Mouse (Mus musculus): ENCODE measurements around the gene Inppl1.

Gene Inppl1

DNA sequence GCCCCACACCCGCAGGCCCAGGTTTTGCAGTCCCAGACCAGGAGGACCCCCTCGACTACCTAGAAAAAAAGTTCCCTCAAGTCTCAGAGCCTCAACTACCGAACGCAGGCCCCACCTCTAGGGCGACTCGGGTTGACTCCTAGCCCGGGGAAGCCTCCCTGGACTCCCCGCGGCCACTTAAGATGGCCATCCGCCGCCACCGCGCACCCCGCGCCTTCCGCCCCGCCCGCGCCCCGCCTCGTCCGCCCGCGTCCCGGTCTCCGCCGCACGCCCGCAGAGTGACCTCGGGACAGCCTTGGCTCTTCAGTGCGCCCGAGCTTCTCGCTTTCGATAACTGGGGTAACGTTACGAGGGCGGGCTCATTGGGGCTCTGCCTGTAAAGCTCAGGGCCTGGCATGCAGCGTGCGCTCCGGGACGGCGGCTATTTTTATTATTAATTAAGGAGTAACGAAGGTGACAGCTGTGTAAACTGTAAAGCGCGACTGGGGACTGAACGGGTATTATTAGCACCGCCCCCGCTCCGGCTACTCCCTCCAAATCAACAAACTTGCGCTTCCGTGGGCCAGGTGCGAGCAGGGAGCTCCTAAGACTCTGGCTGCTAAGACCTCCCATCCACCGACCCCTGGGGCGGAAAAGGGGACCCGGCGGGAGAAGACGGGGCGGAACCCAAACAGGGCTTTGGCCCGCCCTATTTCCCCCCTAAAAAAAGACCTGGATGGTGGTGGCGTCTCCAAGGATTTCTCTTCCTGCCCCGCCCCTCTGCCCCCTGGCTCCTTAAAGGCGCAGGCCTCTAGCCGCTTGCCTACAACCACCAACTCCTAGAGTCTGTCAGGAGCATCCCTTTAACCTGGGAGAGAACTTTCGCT, at the start of gene Inppl1:
Gene Inppl1, minus strand, starts transcription at position 624 of the 866 bp plus-strand sequence.
- peak; percentile 33 to 42 for DNase-seq (ENCODE audit: low spot score in 2 of 2)

DNA sequence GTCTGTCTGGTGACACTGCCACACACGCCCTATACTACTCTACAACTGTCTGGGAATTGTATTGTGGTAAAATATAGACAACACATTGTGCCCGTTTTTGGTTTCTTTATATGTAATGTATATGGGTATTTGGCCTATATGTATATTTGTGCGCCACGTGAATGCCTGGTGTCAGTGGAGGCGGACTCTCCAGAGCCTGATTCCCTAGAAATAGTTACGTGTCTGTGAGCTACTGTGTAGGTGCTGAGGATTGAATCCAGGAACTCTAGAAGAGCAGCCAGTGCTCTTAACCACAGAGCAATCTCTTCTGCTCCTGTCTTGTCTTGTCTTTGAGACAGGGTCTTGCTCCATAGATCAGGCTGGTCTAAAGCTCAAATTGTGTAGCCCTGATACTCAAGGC, 48.2 kb upstream of the Inppl1 start:
- no peak for DNase-seq (ENCODE audit: low spot score in 2 of 2)

DNA sequence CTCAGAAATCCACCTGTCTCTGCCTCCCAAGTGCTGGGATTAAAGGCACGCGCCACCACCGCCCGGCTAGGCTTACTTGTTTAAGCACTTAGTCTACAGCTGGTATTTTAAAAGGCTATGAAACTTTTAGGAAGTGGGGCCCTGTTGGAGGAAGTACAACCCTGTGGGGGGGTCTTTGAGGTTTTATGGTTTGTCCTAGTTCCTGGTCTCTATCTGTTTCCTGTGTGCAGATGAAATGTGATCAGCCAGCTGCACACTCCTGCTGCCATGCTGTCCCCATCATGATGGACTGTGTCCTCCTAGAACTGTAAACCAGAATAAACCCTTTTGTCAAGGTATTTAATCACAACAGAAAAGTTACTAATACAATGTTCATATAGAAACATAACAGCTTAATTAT, 46.1 kb upstream of the Inppl1 start:
- DNase-seq (ENCODE audit: low spot score in 2 of 2), result no peak

DNA sequence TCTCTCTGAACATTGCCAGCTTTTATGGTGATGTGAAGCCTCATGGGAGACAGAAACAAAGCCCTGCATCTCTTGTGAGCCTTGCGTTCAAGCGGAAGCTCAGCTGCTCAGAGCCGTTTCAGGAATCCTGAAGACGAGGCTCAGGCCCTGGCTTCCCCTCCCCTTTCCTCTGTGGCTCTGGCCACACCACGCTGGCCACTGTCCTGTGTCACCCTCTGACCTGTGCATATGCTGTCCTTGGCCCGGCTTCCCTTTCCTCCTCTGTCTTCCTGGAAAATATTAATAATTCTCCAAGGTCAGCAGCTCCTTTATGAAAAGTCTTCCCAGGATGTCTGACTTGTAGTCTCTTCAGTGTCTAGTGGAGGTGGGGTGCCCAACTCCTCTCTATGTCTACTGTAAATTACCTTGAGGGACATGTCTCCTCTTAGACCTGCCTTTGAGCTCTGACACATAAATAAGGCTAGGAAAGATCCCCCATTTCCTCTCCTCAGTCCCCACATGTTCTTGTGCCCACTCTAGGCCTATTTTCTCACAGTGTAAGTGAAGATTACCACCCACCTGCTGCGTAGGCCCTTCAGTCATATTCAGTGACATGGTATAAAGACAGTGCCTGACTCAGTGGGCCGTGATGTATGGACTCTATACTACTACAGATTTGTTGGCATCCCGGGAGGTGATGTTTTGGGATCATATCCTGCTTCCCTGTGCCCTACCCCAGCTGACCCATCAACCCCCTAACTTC, 44.6 kb upstream of the Inppl1 start:
- no peak for DNase-seq (ENCODE audit: low spot score in 2 of 2)

DNA sequence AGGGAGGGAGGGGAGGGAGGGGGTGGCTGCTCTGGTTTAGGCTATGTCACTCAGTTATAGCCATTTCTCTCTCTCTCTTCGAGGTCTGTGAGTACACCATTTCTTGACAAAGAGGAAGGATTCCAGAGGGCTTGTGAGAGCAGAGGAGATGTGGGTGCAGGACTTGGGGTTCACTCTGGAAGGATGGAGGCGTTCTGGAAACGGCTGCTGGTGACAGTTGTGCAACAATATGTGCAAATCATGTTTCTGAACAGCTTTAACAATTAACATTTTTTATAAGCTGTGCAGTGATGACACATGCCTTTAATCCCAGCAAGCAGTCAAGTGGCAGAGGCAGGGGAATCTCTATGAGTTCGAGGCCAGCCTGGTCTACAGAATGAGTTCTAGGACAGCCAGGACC, 42.8 kb upstream of the Inppl1 start:
- DNase-seq (ENCODE audit: low spot score in 2 of 2), result no peak

DNA sequence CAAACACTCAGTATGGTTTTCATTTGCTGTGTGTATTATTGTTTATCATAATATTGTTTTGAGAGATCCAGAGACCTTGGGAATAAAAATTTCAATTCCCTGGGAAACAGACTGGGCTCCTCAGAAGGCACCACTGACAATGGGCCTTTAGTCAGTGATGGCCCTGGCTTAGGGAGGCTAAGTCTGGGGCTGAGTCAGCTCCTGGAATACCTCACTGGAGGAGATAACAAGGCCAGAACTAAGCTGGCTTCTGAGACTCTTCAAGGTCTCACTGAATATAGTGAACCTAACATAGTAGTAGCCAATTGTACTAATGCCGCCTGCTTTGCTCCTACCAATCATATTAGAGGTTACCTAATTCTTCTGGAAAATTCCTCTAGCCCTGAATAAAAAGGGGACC, 37.9 kb upstream of the Inppl1 start:
- no peak for DNase-seq (ENCODE audit: low spot score in 2 of 2)

DNA sequence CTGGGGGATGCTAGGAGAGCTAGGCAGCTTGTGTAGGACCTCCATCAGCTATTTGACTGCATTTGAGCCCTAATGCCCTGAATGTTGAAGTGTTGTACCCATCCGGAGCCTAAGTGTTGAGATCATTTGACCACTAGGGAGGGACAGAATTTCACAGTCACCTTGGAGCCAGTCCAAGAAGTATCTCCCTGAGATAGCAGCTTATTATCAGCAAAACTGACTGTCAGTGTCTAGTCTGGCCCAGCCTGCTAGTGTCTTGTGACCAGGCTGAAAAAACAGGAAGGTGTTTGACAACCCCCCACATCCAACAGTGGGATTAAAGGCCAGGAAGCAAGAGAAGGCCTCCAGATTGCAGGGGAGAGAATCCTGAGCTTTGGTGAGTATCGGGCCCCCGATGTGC, 33.3 kb upstream of the Inppl1 start:
- DNase-seq (ENCODE audit: low spot score in 2 of 2), result no peak

DNA sequence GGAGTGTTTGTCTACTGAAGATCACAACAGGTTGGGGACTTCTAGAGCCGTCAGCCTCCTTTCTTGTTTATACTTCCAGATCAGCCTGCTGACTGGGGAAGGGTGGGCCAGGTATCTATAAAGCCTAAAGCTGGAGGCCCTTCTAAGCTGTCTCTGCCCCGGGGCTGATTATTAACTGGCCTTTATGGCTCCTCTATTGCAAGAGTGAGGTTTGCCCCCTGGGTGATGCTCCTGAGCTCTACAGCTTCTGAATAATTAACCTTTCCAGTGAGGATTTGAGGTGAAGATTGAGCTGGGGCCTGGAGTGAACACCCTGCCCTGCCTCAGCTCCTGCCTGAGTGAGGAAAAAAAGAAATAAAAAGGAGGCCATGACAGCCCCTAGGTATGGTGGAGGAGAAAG, 32.6 kb upstream of the Inppl1 start, which contains the start of gene Folr1:
Gene Folr1, minus strand, starts transcription at position 160 of the 400 bp plus-strand sequence.
- no peak for DNase-seq (ENCODE audit: low spot score in 2 of 2)

DNA sequence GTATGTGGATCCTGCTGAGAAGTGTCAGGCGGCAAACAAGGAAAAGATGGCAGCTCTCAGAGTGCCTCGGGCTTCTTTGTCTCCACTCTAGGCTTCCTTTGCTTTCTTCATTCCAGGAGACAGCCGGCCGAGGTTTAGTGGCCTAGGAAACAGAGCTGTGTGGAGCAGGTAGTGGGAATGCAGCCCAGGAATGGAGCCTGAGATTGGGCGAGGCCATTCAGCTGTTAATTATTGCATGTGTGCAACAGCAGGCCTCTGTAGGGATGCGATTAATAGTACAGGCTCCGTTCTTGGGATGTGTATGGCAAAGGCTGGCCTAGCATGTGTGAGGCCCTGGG, 31.1 kb upstream of the Inppl1 start:
- DNase-seq (ENCODE audit: low spot score in 2 of 2), result no peak

DNA sequence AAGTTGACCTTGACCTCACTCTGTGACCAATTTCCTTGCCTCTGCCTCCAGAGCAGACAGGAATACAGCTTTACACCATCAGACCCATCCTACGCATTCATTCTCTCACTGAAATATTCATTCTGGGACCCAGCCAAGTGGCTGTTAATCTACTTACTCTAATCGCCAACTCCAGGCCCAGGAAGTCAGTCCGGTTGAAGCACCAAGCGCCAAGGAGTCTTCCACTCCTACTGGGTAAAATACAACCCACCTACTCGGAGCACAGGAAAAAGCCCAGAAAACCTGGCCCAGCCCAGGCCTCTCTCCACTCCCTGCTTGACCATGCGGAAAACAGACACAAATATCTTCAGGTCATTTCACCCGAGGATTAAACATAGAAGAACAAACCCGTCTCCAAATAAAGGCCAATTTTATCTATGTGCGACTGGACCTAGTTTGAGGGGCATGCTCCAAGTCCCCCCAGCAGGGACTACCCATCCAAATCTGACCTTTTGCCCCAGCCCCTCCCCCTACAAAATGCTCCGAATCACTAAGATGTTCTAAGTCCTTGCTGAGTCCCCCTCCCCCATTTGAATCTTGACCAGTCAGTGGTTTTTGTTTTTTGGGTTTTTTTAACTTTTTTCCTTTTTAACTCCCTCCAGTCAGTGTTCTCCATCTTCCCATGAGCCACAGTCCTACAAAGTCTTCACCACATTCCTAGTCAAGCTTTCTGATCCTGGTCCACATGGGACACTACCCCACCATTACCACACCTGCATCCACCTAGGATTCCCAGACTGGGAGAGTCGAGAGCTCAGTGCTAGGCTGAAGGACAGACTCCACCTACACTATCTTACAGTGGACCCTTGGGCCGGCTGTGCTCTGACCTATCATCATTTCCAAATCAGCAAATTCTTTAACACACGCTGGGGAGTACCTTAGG, 30.5 kb upstream of the Inppl1 start:
- no peak for DNase-seq (ENCODE audit: low spot score in 2 of 2)

DNA sequence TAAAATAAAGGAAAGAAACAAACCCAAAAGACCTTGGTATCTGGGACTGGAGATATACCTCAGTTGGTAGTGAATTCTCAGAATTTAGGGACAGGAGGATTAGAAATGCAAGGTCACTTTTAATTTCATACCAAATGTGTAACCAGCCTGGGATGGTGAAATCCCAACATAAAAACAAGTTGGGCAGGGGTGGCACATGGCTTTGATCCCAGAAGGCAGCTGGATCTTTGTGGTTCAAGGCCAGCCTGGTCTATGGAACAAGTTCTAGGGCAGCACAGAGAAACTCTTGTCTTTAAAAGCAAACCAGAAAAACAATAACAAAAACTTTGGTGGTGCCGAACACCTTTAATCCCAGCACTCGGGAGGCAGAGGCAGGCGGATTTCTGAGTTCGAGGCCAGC, 29.5 kb upstream of the Inppl1 start:
- DNase-seq (ENCODE audit: low spot score in 2 of 2), result no peak

DNA sequence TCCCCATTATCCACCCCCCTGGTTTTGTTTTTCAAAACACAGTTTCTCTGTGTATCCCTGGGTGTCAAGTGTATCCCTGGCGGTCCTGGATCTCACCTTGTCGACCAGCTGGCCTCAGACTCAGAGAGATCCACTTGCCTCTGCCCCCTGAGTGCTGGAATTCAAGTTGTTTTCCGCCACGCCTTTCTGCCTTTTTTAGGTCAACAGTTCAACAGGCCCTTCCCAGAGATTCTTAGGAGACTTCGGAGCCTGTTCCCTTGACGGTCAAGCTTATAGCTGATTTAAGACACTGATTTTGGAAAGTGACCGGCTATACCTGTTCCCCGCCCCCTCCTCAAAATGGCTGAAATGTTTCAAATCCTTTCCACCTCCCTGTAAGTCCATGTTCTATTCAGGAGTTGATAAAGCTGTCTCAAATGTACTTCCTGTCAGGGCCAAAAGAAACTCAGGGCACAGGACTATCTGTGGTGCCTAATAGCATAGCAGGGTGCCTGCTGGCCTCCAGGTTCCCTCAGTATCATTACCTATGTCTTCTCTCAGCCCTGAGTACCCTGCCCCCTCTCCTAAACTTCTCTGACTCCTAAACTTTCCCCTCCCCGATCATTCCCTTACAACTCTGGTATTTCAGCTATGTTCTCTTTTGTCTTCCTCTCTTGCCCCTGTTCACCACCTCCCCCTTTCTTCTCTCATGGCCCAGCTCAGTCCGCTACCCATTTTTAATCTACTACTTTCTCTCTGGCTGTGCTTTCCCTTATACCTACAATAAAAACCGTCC, 28.6 kb upstream of the Inppl1 start:
- DNase-seq (ENCODE audit: low spot score in 2 of 2), result no peak

DNA sequence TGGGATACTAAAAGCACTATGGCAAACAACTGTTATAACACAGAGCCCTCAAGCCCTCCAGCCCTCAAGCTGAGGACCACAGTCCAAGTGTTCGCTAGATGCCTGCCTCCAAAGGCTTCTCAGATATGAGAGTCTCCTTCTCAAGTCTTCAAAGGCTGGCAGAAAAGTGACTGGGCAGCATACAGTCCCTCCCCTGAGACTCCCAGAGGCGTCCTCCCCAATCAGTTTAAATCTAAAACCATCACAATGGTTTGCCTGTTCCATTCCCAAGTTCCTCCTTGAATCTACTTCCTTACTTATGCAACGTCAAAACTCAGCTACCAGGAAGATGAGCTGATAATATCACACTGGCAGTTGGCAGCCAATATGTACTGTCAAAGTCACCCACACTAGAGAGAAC, 25.4 kb upstream of the Inppl1 start, which contains the start of gene Anapc15:
Gene Anapc15, plus strand, starts transcription at position 301 of the 400 bp plus-strand sequence.
- DNase-seq (ENCODE audit: low spot score in 2 of 2), result no peak

DNA sequence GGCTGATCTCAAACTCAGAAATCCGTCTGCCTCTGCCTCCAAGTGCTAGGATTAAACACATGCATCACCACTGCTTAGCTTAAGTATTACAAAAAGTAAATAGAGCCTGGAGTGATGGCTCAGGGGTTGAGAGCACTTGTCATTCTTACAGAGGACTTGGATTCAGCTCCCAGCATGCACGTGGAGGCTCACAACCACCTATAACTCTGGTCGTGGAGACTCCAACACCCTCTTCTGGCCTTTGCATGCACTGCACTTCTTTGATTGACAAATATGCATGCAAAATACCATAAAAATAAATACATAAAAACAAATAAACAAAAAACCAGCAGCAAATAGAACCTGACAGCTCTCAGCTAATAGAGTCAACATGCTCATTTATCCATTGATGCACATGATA, 24.3 kb upstream of the Inppl1 start:
- no peak for DNase-seq (ENCODE audit: low spot score in 2 of 2)

DNA sequence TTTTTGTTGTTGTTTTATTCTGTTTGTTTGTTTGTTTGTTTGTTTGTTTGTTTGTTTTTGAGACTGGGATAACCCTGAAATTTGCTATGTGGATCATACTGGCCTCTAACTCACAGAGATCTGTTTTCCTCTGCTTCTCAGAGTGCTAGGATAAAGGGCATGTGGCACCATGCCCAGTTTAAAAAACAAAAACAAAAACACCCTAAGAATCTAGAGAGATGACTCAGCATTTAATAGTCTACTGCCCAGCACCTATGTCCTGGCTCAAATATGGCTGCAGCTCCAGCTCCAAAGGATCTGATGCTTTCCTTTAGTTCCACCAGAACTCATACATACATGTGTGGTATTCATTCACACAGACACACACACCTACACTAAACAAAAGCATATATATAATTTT, 22.9 kb upstream of the Inppl1 start:
- DNase-seq (ENCODE audit: low spot score in 2 of 2), result no peak

DNA sequence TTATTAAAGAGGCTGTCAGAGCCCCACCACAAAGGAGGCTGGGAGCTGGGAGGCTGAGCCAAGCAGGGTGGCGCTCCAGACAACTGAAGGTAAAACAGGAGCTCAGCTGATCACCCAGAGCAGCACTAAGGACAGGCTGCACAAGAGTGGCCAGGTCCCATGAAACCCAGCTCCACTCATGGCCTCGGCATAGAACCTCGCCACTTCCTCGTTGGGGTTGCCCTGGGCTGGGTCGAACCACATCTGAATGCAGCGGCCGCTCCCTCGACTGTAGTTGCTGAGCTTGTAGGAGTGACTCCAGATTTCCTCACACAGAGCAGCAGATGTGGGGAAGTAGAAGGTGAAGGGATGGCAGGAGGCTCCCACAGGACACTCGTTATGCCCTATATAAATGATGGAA, 20.3 kb upstream of the Inppl1 start:
- peak; percentile 7 to 14 for DNase-seq (ENCODE audit: low spot score in 2 of 2)

DNA sequence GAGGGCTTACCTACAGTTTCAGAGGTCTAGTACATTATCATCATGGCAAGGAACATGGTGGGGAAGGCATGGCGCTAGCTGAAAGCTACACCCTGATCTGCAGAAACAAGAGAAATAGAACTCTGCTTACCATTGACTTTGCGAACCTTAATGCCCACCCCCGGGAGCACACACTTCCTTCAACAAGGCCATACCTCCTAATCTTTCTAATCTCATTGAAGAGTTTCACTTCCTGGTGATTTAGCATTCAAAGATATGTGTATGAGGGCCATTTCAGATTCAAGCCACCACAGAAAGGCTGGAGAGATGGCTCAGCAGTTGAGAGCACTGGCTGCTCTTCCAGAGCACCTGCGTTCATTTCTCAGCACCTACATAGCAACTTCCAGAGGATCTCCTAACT, 19.1 kb upstream of the Inppl1 start, which contains the start of gene Folr2:
Gene Folr2, minus strand, starts transcription at position 101 of the 400 bp plus-strand sequence.
- peak in 1 of 2 experiments; percentile 12 for DNase-seq (ENCODE audit: low spot score in 2 of 2)

DNA sequence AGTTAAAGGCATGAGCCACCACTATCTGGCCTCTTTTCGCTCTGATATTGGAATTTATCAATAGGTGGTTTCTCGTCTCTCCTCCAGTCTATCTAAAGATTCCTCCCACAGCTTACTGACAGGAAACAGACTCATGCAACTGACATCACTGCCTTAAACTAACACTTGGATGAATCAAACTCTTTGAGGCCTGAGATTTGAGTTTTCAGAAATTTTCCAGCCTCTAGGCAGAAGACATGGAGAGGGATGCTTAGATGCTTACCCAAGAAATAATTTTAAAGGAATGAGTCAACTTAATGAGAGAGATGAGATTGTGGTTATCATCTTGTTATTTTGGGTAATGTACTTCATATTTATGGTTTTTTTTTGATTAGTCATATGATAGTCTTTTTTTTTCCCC, 15.8 kb upstream of the Inppl1 start:
- DNase-seq (ENCODE audit: low spot score in 2 of 2), result no peak

DNA sequence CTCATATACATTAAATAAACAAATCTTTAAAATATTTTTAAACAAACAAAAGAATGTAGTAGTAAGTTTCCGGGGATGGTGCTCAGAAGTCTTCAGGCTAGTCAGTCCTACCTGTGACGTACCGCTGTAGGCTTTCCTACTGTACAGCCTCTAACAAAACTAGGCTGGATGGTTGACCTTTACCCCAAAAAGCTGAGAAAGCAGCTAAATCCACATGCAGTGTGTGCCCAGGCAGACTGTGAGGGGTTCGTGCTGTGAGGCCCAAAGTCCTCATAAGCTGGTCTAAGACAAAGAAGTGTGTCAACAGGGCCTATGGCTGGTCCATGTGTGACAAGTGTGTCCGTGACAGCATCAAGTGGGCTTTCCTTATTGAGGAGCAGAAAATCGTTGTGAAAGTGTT, 14.8 kb upstream of the Inppl1 start:
- DNase-seq (ENCODE audit: low spot score in 2 of 2), result no peak

DNA sequence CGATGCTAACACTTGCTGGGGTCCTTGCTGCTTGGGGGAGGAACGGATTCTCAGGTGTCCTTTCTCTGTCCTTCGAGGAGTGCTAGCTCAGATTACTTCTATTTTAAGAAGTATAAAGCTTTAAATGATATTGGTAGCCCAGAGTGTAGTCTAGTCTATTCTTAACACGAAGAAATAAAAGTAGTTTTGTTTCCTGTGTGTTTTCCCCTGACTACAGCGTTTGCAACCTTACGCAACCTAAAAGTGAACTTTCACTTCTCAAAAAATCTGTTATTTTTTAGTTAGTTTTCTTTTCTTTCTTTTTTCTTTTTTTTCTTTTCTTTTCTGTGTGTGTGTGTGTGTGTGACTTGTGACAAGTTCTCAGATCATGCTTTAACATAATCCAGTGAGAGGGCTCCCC, 13.7 kb upstream of the Inppl1 start:
- DNase-seq (ENCODE audit: low spot score in 2 of 2), result no peak

DNA sequence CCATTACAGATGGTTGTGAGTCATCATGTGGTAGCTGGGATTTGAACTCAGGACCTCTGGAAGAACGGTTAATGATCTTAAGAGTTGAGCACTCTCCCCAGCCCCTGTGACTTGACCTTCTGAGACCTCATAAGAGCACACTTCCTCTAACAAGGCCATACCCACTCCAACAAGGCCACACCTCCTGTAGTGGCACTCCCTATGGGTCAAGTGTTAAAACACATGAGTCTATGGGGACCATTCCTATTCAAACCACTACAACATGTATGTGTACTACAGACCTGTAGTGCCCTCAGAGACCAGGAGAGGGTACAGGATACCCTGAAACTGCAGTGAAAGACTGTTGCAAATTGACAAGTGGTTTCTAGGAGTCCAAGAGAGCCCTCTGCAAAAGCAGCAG, 9.9 kb upstream of the Inppl1 start:
- DNase-seq (ENCODE audit: low spot score in 2 of 2), result no peak
